Mouse (Mus musculus): ENCODE data around the gene Tmem116.

DNA sequence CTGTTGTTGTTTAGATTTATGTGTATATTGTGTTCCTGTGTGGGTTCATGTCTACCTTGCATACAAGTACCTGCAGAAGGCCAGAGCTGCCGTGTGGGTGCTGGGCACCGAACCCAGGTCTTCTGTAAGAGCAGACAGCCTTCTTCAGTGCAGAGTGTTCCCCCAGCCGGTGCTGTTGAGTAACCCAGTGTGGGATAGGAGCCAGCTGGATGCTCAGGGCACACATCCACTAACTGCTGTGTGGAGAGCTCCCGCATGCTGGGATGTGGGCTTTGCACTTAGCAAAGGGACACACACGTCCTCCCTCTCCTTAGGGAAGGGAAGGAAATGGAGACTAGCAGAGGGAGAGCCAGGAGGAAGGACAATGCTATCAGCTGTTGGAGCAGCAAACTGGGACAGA is 13.6 kb upstream of the Tmem116 start:
- TF ChIP-seq CTCF (IDR thresholded peaks at IDR 0.05; ENCODE audit: low read depth) = no peak
- no peak for TF ChIP-seq EP300 (IDR thresholded peaks at IDR 0.05; ENCODE audit: low read depth)
